Mouse (Mus musculus): ENCODE measurements around the gene Sgsm2. TPM values are rescaled to one million over a fixed set of nuclear protein-coding genes. Genes with fewer than 3 reads are reported as not detected.

Sgsm2 gene
- 82.7 and 91.9 TPM in 2 replicates for polyA plus RNA-seq (2012; rRNA removed)

- peak within 1 kb of the TSS; percentile 96 for H3K27ac ChIP-seq (ENCODE audit: insufficient read depth, low read length)
- TF ChIP-seq CTCF (IDR thresholded peaks at IDR 0.05; ENCODE audit: extremely low read depth, insufficient read depth, low read length), result no peak
- TF ChIP-seq POLR2A (IDR thresholded peaks at IDR 0.05; ENCODE audit: extremely low read depth, insufficient read depth, low read length), result peak; percentile 26; the same call in 1 of the 2 replicates
- H3K4me3 ChIP-seq (ENCODE audit: insufficient read depth, low read length), result peak within 1 kb of the TSS; percentile 97
- peaks cover 3% of the 10 kb centered on the region; the same call in 1 of the 2 replicates for H3K4me1 ChIP-seq (ENCODE audit: control insufficient read depth, insufficient read depth, low read length)
These were observed at the start of gene Sgsm2 for GRCm38 (mm10) chr11:74896901-74897677. Gene Sgsm2, minus strand, starts transcription at chr11:74897060.

GRCm38 (mm10) chr11:74946348-74946747 lies 49.5 kb upstream of the Sgsm2 start:
- no peak overlapping the region for H3K4me3 ChIP-seq (ENCODE audit: insufficient read depth, low read length)
- H3K27ac ChIP-seq (ENCODE audit: insufficient read depth, low read length), result no peak overlapping the region
- H3K4me1 ChIP-seq (ENCODE audit: control insufficient read depth, insufficient read depth, low read length), result no peaks in the 10 kb centered on the region
- TF ChIP-seq POLR2A (IDR thresholded peaks at IDR 0.05; ENCODE audit: extremely low read depth, insufficient read depth, low read length) (no peak), CTCF (IDR thresholded peaks at IDR 0.05; ENCODE audit: extremely low read depth, insufficient read depth, low read length) (0 out of 2 replicates have a peak, but pooled peaks have one; percentile 34)

GRCm38 (mm10) chr11:74930391-74930790 lies 33.5 kb upstream of the Sgsm2 start:
- TF ChIP-seq POLR2A (IDR thresholded peaks at IDR 0.05; ENCODE audit: extremely low read depth, insufficient read depth, low read length) (no peak), CTCF (IDR thresholded peaks at IDR 0.05; ENCODE audit: extremely low read depth, insufficient read depth, low read length) (no peak)
- no peak overlapping the region for H3K4me3 ChIP-seq (ENCODE audit: insufficient read depth, low read length)
- H3K4me1 ChIP-seq (ENCODE audit: control insufficient read depth, insufficient read depth, low read length), result 0 out of 2 replicates have a peak, but pooled peaks cover 2% of the 10 kb centered on the region
- H3K27ac ChIP-seq (ENCODE audit: insufficient read depth, low read length), result no peak overlapping the region

- TF ChIP-seq POLR2A (IDR thresholded peaks at IDR 0.05; ENCODE audit: extremely low read depth, insufficient read depth, low read length) (no peak), CTCF (IDR thresholded peaks at IDR 0.05; ENCODE audit: extremely low read depth, insufficient read depth, low read length) (no peak)
- no peak overlapping the region for H3K4me3 ChIP-seq (ENCODE audit: insufficient read depth, low read length)
- no peak overlapping the region for H3K27ac ChIP-seq (ENCODE audit: insufficient read depth, low read length)
- H3K4me1 ChIP-seq (ENCODE audit: control insufficient read depth, insufficient read depth, low read length), result peaks cover 2% of the 10 kb centered on the region; the same call in 1 of the 2 replicates
These were observed 32.3 kb upstream of the Sgsm2 start for GRCm38 (mm10) chr11:74929111-74929510.

GRCm38 (mm10) chr11:74927236-74927725 lies 30.4 kb upstream of the Sgsm2 start:
- Histone ChIP-seq H3K4me1 (ENCODE audit: control insufficient read depth, insufficient read depth, low read length) (peaks cover 2% of the 10 kb centered on the region; the same call in 1 of the 2 replicates), H3K27ac (ENCODE audit: insufficient read depth, low read length) (no peak overlapping the region), H3K4me3 (ENCODE audit: insufficient read depth, low read length) (no peak overlapping the region)
- no peak for TF ChIP-seq POLR2A (IDR thresholded peaks at IDR 0.05; ENCODE audit: extremely low read depth, insufficient read depth, low read length)

GRCm38 (mm10) chr11:74926388-74927005 lies 29.6 kb upstream of the Sgsm2 start:
- Histone ChIP-seq H3K27ac (ENCODE audit: insufficient read depth, low read length) (peak overlapping the region; percentile 94), H3K4me3 (ENCODE audit: insufficient read depth, low read length) (peak overlapping the region; percentile 64), H3K4me1 (ENCODE audit: control insufficient read depth, insufficient read depth, low read length) (peaks cover 2% of the 10 kb centered on the region; the same call in 1 of the 2 replicates)
- TF ChIP-seq CTCF (IDR thresholded peaks at IDR 0.05; ENCODE audit: extremely low read depth, insufficient read depth, low read length), result no peak

- H3K4me1 ChIP-seq (ENCODE audit: control insufficient read depth, insufficient read depth, low read length), result peaks cover 2% of the 10 kb centered on the region; the same call in 1 of the 2 replicates
- peak within 1 kb of the TSS; percentile 94 for H3K27ac ChIP-seq (ENCODE audit: insufficient read depth, low read length)
- peak within 1 kb of the TSS; percentile 64 for H3K4me3 ChIP-seq (ENCODE audit: insufficient read depth, low read length)
- TF ChIP-seq POLR2A (IDR thresholded peaks at IDR 0.05; ENCODE audit: extremely low read depth, insufficient read depth, low read length), result peak; percentile 72; the same call in 1 of the 2 replicates
- TF ChIP-seq CTCF (IDR thresholded peaks at IDR 0.05; ENCODE audit: extremely low read depth, insufficient read depth, low read length), result no peak
These were observed 28.9 kb upstream of the Sgsm2 start, which contains the start of the genes Smg6 and Srr for GRCm38 (mm10) chr11:74925577-74926387. Gene Smg6, plus strand, starts transcription at chr11:74925823. Gene Srr, minus strand, starts transcription at chr11:74925948.

- H3K4me1 ChIP-seq (ENCODE audit: control insufficient read depth, insufficient read depth, low read length), result peaks cover 4% of the 10 kb centered on the region; the same call in 1 of the 2 replicates
- TF ChIP-seq CTCF (IDR thresholded peaks at IDR 0.05; ENCODE audit: extremely low read depth, insufficient read depth, low read length), result 0 out of 2 replicates have a peak, but pooled peaks have one; percentile 5
- no peak for TF ChIP-seq POLR2A (IDR thresholded peaks at IDR 0.05; ENCODE audit: extremely low read depth, insufficient read depth, low read length)
These were observed 27.3 kb upstream of the Sgsm2 start for GRCm38 (mm10) chr11:74924149-74924548.

GRCm38 (mm10) chr11:74919249-74919648 lies 22.4 kb upstream of the Sgsm2 start:
- Histone ChIP-seq H3K4me1 (ENCODE audit: control insufficient read depth, insufficient read depth, low read length) (peaks cover 2% of the 10 kb centered on the region; the same call in 1 of the 2 replicates), H3K27ac (ENCODE audit: insufficient read depth, low read length) (no peak overlapping the region), H3K4me3 (ENCODE audit: insufficient read depth, low read length) (no peak overlapping the region)
- TF ChIP-seq POLR2A (IDR thresholded peaks at IDR 0.05; ENCODE audit: extremely low read depth, insufficient read depth, low read length) (no peak), CTCF (IDR thresholded peaks at IDR 0.05; ENCODE audit: extremely low read depth, insufficient read depth, low read length) (no peak)

More at GRCm38 (mm10) chr11:74924149-74924548, 27.3 kb upstream of the Sgsm2 start:
- H3K27ac ChIP-seq (ENCODE audit: insufficient read depth, low read length), result no peak overlapping the region
- peak overlapping the region; percentile 11; the same call in 1 of the 2 replicates for H3K4me3 ChIP-seq (ENCODE audit: insufficient read depth, low read length)
